Mouse (Mus musculus): ENCODE results near the gene Chst10. TPM values are rescaled to one million over a fixed set of nuclear protein-coding genes. Genes with fewer than 3 reads are reported as not detected.

The Chst10 gene
- total and polyA plus RNA-seq, 3 experiments = 0.31 to 0.43 TPM; not detected in 1

GRCm38 (mm10) chr1:38834899-38835298 is 63.1 kb downstream of the Chst10 start:
- Histone ChIP-seq H3K36me3 (ENCODE audit: control insufficient read depth in 1 of 2, insufficient read depth in 2 of 2, low read length in 2 of 2) (no peaks in the 10 kb centered on the region; a peak in 1 of 4 replicates), H3K9ac (ENCODE audit: control insufficient read depth, low read depth, low read length, poor library complexity, severe bottlenecking) (no peak overlapping the region), H3K27ac (ENCODE audit: control insufficient read depth, low read depth, low read length) (no peak overlapping the region), H3K9me3 (replicated peaks; ENCODE audit: insufficient read depth, low read length) (no peaks in the 10 kb centered on the region), H3K4me3 (ENCODE audit: control insufficient read depth in 1 of 2, insufficient read depth in 1 of 2, low read depth in 2 of 2, low read length in 2 of 2) (no peak overlapping the region), H3K4me1 (ENCODE audit: control insufficient read depth in 1 of 2, insufficient read depth in 2 of 2, low read length in 2 of 2) (peaks cover 0 to 1% of the 10 kb centered on the region in 2 experiments; a peak in 1 of 4 replicates), H3K27me3 (ENCODE audit: control insufficient read depth in 1 of 2, insufficient read depth in 2 of 2, low read length in 2 of 2) (peaks cover 0 to 2% of the 10 kb centered on the region in 2 experiments; a peak in 2 of 4 replicates), H3K79me2 (ENCODE audit: control insufficient read depth, insufficient read depth, low read length, poor library complexity) (no peaks in the 10 kb centered on the region)
- DNase-seq (ENCODE audit: low read depth, low spot score) = peak; percentile 58
- TF ChIP-seq TCF12 (IDR thresholded peaks at IDR 0.05; ENCODE audit: low read depth, low read length) (no peak), TAL1 (IDR thresholded peaks at IDR 0.05; ENCODE audit: low read length) (no peak), ZNF384 (IDR thresholded peaks at IDR 0.05; ENCODE audit: low read depth, low read length) (no peak), ZC3H11A (IDR thresholded peaks at IDR 0.05; ENCODE audit: low read depth, low read length) (peak; percentile 75), SMC3 (IDR thresholded peaks at IDR 0.05; ENCODE audit: low read depth, low read length) (peak; percentile 75), CTCF (IDR thresholded peaks at IDR 0.05 in 2 of 3, conservative IDR thresholded peaks at IDR 0.05 in 1 of 3; ENCODE audit: control insufficient read depth in 1 of 3, insufficient read depth in 1 of 3, low read depth in 2 of 3, low read length in 3 of 3, poor library complexity in 1 of 3, severe bottlenecking in 1 of 3) (peak; percentile 27 to 82 (median 70); a peak in 5 of 6 replicates), SIN3A (IDR thresholded peaks at IDR 0.05; ENCODE audit: low read length) (no peak), ZKSCAN1 (IDR thresholded peaks at IDR 0.05; ENCODE audit: low read depth, low read length) (no peak), RAD21 (IDR thresholded peaks at IDR 0.05; ENCODE audit: low read depth, low read length) (peak; percentile 79)

- Histone ChIP-seq H3K79me2 (ENCODE audit: control insufficient read depth, insufficient read depth, low read length, poor library complexity) (no peaks in the 10 kb centered on the region), H3K27me3 (ENCODE audit: control insufficient read depth in 1 of 2, insufficient read depth in 2 of 2, low read length in 2 of 2) (peaks cover 3 to 9% of the 10 kb centered on the region in 2 experiments; a peak in 3 of 4 replicates), H3K36me3 (ENCODE audit: control insufficient read depth in 1 of 2, insufficient read depth in 2 of 2, low read length in 2 of 2) (no peaks in the 10 kb centered on the region), H3K4me3 (ENCODE audit: control insufficient read depth in 1 of 2, insufficient read depth in 1 of 2, low read depth in 2 of 2, low read length in 2 of 2) (no peak overlapping the region), H3K27ac (ENCODE audit: control insufficient read depth, low read depth, low read length) (no peak overlapping the region), H3K4me1 (ENCODE audit: control insufficient read depth in 1 of 2, insufficient read depth in 2 of 2, low read length in 2 of 2) (no peaks in the 10 kb centered on the region; a peak in 1 of 4 replicates), H3K9me3 (replicated peaks; ENCODE audit: insufficient read depth, low read length) (no peaks in the 10 kb centered on the region), H3K9ac (ENCODE audit: control insufficient read depth, low read depth, low read length, poor library complexity, severe bottlenecking) (no peak overlapping the region)
- TF ChIP-seq RAD21 (IDR thresholded peaks at IDR 0.05; ENCODE audit: low read depth, low read length) (no peak), TAL1 (IDR thresholded peaks at IDR 0.05; ENCODE audit: low read length) (no peak), EP300 (IDR thresholded peaks at IDR 0.05; ENCODE audit: low read depth in 1 of 2, low read length in 2 of 2) (no peak)
- DNase-seq (ENCODE audit: low read depth, low spot score) = no peak
Observed at GRCm38 (mm10) chr1:38824926-38825325, 73.0 kb downstream of the Chst10 start.

- Histone ChIP-seq H3K4me3 (ENCODE audit: control insufficient read depth in 1 of 2, insufficient read depth in 1 of 2, low read depth in 2 of 2, low read length in 2 of 2) (no peak overlapping the region), H3K9ac (ENCODE audit: control insufficient read depth, low read depth, low read length, poor library complexity, severe bottlenecking) (no peak overlapping the region)
Observed at GRCm38 (mm10) chr1:38823851-38824250, 74.1 kb downstream of the Chst10 start.

More at GRCm38 (mm10) chr1:38823851-38824250, 74.1 kb downstream of the Chst10 start:
- Histone ChIP-seq H3K27me3 (ENCODE audit: control insufficient read depth in 1 of 2, insufficient read depth in 2 of 2, low read length in 2 of 2) (peaks cover 2 to 8% of the 10 kb centered on the region in 2 experiments; a peak in 3 of 4 replicates), H3K9me3 (replicated peaks; ENCODE audit: insufficient read depth, low read length) (no peaks in the 10 kb centered on the region), H3K36me3 (ENCODE audit: control insufficient read depth in 1 of 2, insufficient read depth in 2 of 2, low read length in 2 of 2) (no peaks in the 10 kb centered on the region), H3K4me1 (ENCODE audit: control insufficient read depth in 1 of 2, insufficient read depth in 2 of 2, low read length in 2 of 2) (no peaks in the 10 kb centered on the region; a peak in 1 of 4 replicates), H3K79me2 (ENCODE audit: control insufficient read depth, insufficient read depth, low read length, poor library complexity) (no peaks in the 10 kb centered on the region), H3K27ac (ENCODE audit: control insufficient read depth, low read depth, low read length) (no peak overlapping the region)
- DNase-seq (ENCODE audit: low read depth, low spot score) = no peak
- TF ChIP-seq POLR2A (IDR thresholded peaks at IDR 0.05; ENCODE audit: control insufficient read depth in 1 of 2, insufficient read depth in 1 of 2, low read depth in 1 of 2, low read length in 2 of 2, poor library complexity in 1 of 2) (no peak), MYB (IDR thresholded peaks at IDR 0.05; ENCODE audit: low read depth, low read length) (no peak), ZMIZ1 (IDR thresholded peaks at IDR 0.05; ENCODE audit: low read depth, low read length) (no peak), TBP (IDR thresholded peaks at IDR 0.05; ENCODE audit: low read depth, low read length) (no peak), ETS1 (IDR thresholded peaks at IDR 0.05; ENCODE audit: low read depth, low read length) (no peak)
